Mouse (Mus musculus) adrenal gland (tissue): Measurements from ENCODE around the gene Ptprb.

Experiments
- intact Hi-C: fragments of 180-260 bp; cut with DNase I; formaldehyde crosslinking; loops from one replicate; pipeline ENCODE4 v1.15.1; 2025

The Ptprb gene

DNA sequence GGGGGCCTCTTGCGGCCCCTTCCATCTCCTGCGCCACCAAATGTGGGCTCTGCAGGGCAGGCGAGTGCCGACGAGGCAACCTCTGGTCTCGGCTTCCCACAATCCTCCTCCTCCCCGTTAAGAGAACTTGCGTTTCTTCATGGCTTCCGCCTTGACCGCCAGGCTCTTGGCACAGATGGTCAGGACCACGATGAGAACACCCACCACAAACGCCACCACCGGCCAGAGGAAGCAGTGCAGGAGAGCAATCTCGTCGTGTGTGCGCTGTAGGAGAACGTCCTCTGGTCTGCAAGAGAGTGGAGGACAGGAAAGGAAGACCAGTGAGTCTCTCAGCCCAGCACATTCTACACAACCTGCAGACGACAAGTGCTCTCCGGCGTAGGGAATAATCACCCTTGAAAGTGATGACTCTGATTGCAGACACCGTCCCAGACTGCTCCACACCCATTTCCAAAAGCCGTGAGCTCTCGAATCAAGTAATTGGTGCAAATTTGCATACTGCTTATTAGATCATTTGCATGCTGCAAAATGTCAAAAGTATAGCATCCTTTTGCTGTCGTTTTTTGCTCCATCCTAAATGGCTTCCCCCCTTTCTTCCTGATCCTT is 142.9 kb downstream of the Ptprb start:
- intact Hi-C loops, result no loop called here

DNA sequence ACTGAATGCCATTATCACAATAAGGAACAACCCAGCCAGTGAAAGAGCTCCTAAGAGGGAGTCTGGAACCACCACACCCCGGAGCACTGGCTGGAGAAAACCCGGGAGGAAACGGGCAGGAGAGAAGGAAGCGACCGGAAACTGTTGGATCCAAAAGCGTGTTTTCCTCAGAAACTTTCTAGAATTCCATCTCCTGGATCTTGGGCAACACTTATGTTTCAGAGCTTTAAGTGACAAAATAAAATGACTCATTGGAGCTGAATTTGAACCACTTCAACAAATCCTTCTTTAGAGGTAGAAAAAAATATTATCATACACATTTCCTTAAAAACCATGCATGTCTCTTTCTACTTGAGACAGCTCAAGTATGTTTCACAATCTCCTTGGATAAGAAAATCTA is 145.7 kb downstream of the Ptprb start:
- intact Hi-C loops, result no loop called here

DNA sequence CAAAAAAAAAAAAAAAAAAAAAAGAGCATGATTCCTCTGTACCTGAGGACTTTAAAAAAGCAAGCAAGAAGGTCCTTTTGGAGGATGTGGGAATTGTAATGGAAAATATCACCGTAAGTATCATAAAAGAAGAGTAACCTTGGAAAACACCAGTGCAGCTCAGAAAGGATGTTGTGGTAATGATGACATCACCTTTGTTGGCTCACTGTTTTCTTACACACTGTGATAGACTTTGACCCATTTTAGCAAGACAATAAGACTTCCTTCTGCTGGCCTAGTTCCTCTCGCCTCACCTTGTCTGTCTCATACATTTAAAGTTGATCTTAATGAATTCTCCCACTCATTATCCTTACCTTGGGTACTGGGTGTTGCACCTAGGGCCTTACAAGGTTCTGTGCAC is 147.2 kb downstream of the Ptprb start:
- intact Hi-C loops, result no loop called here

DNA sequence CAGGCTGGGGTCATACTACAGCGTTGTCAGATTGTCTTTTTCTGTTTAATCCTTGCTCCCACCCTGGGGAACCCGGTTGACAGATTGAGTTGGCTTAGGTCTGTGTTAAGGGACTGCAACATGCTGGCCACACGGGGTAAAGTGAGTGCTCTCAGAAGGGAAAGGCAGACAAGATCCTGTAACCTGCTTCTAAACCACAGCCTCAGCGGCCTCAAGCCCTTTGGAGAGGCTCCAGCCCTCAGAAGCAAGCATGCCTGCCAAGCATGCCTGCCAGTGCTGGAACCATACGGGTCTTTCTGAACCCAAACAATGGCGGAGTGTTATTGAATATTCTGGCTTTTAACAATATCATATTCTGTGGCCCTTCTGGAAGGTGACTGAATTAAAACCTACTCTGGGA is 149.6 kb downstream of the Ptprb start:
- intact Hi-C loops, result no loop called here

DNA sequence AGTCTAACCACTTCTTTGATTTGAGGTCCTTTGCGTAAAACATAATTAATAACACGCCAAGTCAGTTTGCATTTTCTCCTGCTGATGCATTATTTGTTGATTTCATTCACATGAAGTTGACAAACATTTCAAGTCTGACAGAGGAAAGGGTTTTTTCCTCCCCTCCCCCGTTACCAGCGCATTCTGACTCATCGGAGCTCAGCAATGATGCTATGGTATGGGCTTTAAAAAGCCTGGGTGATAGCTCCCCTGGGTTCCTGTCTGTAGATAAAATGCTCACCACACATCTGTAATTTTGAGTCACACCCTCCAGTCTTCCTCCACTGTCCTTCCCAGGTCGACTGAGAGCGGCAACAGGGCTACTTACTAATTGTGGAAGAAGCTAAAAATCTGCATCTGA is 150.9 kb downstream of the Ptprb start:
- intact Hi-C loops, result no loop called here

DNA sequence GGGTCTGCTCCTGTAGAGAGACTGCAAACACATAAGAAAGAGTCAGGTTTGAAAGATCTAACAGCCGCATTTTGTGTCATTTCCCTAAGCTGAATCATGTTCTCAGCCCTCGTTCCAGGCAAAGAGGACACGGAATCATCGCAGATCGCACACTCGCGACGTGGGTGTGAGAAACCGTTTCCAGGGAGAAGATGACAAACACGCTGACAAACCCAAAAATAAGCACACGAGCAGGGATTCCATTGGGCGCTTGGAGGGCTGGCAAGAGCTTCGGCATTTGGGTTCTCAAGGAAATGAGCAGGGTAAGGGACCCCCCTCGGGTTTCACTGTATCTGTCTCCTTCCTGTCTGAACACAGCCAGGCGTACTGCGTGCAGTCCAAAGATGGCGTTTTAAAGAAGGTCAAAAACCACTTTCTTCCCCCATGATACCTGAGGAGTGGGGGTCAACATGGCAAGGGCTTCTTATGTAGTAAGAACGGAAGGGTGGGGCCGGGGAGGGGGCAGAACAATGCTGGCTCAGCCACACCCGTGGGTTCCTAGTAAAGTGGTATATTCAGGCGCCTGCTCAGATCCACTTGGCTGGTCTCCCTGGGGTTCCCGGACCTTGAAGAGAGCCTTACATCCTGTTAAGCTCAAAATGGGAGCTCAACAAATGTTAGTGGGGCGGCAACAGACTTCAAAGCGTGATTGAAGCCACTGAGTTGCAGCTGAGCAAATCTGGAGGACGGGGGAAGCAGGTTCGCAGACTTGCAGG is 152.9 kb downstream of the Ptprb start:
- intact Hi-C loops, result no loop called here

DNA sequence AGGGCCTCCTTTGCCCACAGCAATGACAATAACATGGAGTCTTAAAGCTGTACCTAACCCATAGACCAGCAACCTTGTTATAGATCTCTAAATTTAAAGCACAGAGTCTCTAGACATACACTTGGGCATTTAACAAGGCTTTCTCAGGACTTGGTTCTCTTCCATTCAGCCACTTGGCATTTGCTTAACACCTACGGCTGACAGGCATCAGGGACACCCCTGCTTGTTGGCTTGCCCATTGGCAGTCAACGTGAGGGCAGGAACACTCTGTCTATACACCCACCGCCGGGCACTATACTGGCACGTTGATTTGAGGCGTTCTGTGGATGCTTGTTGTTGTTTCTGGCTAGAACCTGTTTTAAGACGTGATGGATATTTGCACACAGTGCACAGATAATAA is 157.1 kb downstream of the Ptprb start:
- intact Hi-C loops, result no loop called here

DNA sequence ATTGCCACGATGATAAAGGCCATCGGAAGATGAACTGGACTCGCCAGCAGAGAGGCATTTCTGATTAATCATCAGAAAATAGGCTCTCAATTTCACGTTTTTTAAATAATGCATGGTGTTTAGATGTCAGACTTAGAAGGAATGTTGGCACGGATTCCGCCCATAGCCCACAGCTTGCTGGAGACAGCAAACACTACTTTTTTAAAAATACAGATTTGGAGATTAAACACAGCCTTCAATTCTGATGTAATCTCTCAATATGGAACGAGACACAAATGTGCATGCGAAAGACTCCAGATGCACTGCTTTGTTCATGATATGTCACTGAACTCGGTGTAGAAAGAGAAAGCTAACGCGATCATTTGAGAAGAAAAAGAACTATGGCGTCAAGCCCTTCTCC is 160.1 kb downstream of the Ptprb start:
- intact Hi-C loops, result no loop called here
